10 mouse cellular contexts compared by ENCODE assay signal in genomic region chr4:135257881-135258476, GRCm38 (mm10). TPM values are rescaled to one million over a fixed set of nuclear protein-coding genes. Genes with fewer than 3 reads are reported as not detected.
DNase-seq lines count a peak whose midpoint lies in the region; ATAC-seq and TF ChIP-seq lines count a peak whose summit lies in the region.
"Had no signal": no experiment of that assay in that cellular context is flagged by ENCODE, and none has a peak within 500 bp of the region (broad histone marks: within the 10 kb centered on the region; RNA-seq: fewer than 3 reads in every experiment).

No protein-coding gene starts in this region.

- WGBS in heart, embryonic 13.5 days: 69% methylated on average over 9 of the region's 9 CpGs
- WGBS in forebrain, postnatal 0 days: 36% methylated on average over 9 of the region's 9 CpGs
- WGBS in midbrain, embryonic 11.5 days: 54% methylated on average over 9 of the region's 9 CpGs

- peak overlapping the region; percentile 90 for H3K27ac ChIP-seq in heart, embryonic 13.5 days (replicated peaks)
- H3K27ac ChIP-seq in brown adipose tissue, adult 24 weeks (replicated peaks; ENCODE audit: low read depth, low read length): peak overlapping the region; percentile 66
- H3K27ac ChIP-seq in forebrain, postnatal 0 days (ENCODE audit: low read depth, low read length): peak overlapping the region; percentile 60; the same call in 1 of the 2 replicates
- peak overlapping the region; percentile 81 for H3K27ac ChIP-seq in midbrain, embryonic 11.5 days (ENCODE audit: low read depth, low read length)

- no peak for TF ChIP-seq CTCF in forebrain, postnatal 0 days (IDR thresholded peaks at IDR 0.05; ENCODE audit: low read depth)

- H3K9ac ChIP-seq in heart, embryonic 13.5 days: peak overlapping the region; percentile 77
- no peak overlapping the region for H3K9ac ChIP-seq in forebrain, postnatal 0 days
- no peak overlapping the region; the same call in none of the 2 replicates for H3K9ac ChIP-seq in midbrain, embryonic 11.5 days (ENCODE audit: low read length)

- H3K4me3 ChIP-seq in heart, embryonic 13.5 days: no peak overlapping the region
- no peak overlapping the region for H3K4me3 ChIP-seq in brown adipose tissue, adult 24 weeks (ENCODE audit: insufficient read depth, low read depth, low read length)
- H3K4me3 ChIP-seq in forebrain, postnatal 0 days (ENCODE audit: low read depth, low read length): no peak overlapping the region
- no peak overlapping the region for H3K4me3 ChIP-seq in midbrain, embryonic 11.5 days (ENCODE audit: low read depth, low read length)

- peaks cover 89% of the 10 kb centered on the region for H3K4me1 ChIP-seq in heart, embryonic 13.5 days
- peaks cover 41% of the 10 kb centered on the region for H3K4me1 ChIP-seq in brown adipose tissue, adult 24 weeks (ENCODE audit: control insufficient read depth, insufficient read depth, insufficient read length, low read length)
- no peaks in the 10 kb centered on the region for H3K4me1 ChIP-seq in forebrain, postnatal 0 days (ENCODE audit: insufficient read depth)
- H3K4me1 ChIP-seq in midbrain, embryonic 11.5 days (ENCODE audit: control insufficient read depth, insufficient read depth, low read length): peaks cover 12% of the 10 kb centered on the region

- DNase-seq in heart, adult 8-10 months (ENCODE audit: low spot score): no peak
- no peak for DNase-seq in forebrain, postnatal 0 days
- DNase-seq in midbrain, embryonic 11.5 days (ENCODE audit: low spot score, missing footprints): no peak
- DNase-seq in urinary bladder, postnatal 4 days (ENCODE audit: low spot score in 2 of 2): no peak
- no peak for DNase-seq in c-Kit-positive CD71-positive TER-119-positive erythroid progenitor cells, embryonic 14.5 days (ENCODE audit: low spot score)
- DNase-seq in embryo, embryonic 10.5 days (ENCODE audit: low spot score): no peak
- DNase-seq: right cerebral cortex, postnatal 14 days had no signal

- no peaks in the 10 kb centered on the region for H3K27me3 ChIP-seq in heart, embryonic 13.5 days (replicated peaks)
- H3K27me3 ChIP-seq in forebrain, postnatal 0 days (ENCODE audit: insufficient read depth, low read length): no peaks in the 10 kb centered on the region
- no peaks in the 10 kb centered on the region for H3K27me3 ChIP-seq in midbrain, embryonic 11.5 days (ENCODE audit: control insufficient read depth, insufficient read depth, low read length)
- H3K27me3 ChIP-seq: megakaryocyte, embryonic 14.5 days had no signal

- no peaks in the 10 kb centered on the region for H3K9me3 ChIP-seq in heart, embryonic 13.5 days
- no peaks in the 10 kb centered on the region for H3K9me3 ChIP-seq in forebrain, postnatal 0 days (ENCODE audit: low read length)
- H3K9me3 ChIP-seq in midbrain, embryonic 11.5 days (ENCODE audit: control insufficient read depth, low read length): no peaks in the 10 kb centered on the region
- H3K9me3 ChIP-seq: megakaryocyte, embryonic 14.5 days had no signal

- H3K36me3 ChIP-seq in heart, embryonic 13.5 days: peaks cover 35% of the 10 kb centered on the region
- no peaks in the 10 kb centered on the region for H3K36me3 ChIP-seq in forebrain, postnatal 0 days (ENCODE audit: insufficient read depth)
- H3K36me3 ChIP-seq in midbrain, embryonic 11.5 days (ENCODE audit: control insufficient read depth, insufficient read depth, low read length): peaks cover 3% of the 10 kb centered on the region; the same call in 1 of the 2 replicates

- no peak for ATAC-seq in heart, embryonic 13.5 days (ENCODE audit: extremely low read depth, insufficient number of reproducible peaks, low FRiP score, low TSS enrichment)
- peak; percentile 32; the same call in 1 of the 2 replicates for ATAC-seq in forebrain, postnatal 0 days
- no peak for ATAC-seq in midbrain, embryonic 11.5 days (ENCODE audit: low FRiP score)

- H3K4me2 ChIP-seq in heart, embryonic 13.5 days: peak overlapping the region; percentile 38; the same call in 1 of the 2 replicates
- 0 out of 2 replicates have a peak overlapping the region, but pooled peaks have one; percentile 2 for H3K4me2 ChIP-seq in forebrain, postnatal 0 days (ENCODE audit: low read depth)
- no peak overlapping the region for H3K4me2 ChIP-seq in midbrain, embryonic 11.5 days

RNA-seq across cellular contexts. Expression of gene Clic4, which starts 14.6 kb away (rescaled TPM):
- 202 and 213 TPM in 2 replicates for polyA plus RNA-seq in heart, embryonic 13.5 days (2015; fragmentation: Nextera tagmentation; extraction: Ambion mirVana)
- total RNA-seq in heart, adult 8-10 months (2022): 100 to 1,000 TPM; 236 to 258 (median 249) TPM
- polyA plus RNA-seq in brown adipose tissue, adult 24 weeks (2012; ENCODE audit: insufficient read depth, insufficient read length, missing spikeins): 112 and 125 TPM in 2 replicates
- total RNA-seq in forebrain, postnatal 0 days (2014; rRNA removed): 44.0 and 65.2 TPM in 2 replicates
- polyA plus RNA-seq in forebrain, postnatal 0 days (2015; fragmentation: Nextera tagmentation; extraction: Ambion mirVana): 34.5 and 41.5 TPM in 2 replicates
- 168 and 173 TPM in 2 replicates for polyA plus RNA-seq in midbrain, embryonic 11.5 days (2014; fragmentation: Nextera tagmentation; extraction: Ambion mirVana)
